Mouse (Mus musculus): ENCODE data around the gene Vmn2r34.
"Not testable (repeated sequence)": the region's sequence is repeated elsewhere in the genome, so short reads cannot be mapped to it uniquely, and the experiment has no call there.

Vmn2r34 gene

DNA sequence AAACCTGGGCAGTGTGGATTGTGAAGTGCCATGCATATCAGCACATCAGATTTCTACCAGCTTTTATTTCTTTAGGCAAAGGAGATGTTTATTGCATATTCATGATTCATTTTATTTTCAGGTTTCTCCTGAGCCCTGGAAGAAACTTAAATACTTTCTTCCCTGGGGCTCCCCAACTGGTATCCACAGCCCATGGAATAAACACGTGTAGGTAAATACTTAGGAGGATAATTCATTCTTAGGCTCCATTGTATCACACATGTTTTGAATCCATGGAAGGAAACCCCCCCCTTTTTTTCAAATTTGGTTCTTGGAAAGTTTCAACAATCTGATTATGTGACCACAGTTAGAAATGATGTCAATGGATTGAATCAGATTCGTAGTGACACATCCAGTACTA, at the start of gene Vmn2r34:
Gene Vmn2r34, minus strand, starts transcription at position 101 of the 400 bp plus-strand sequence.
- not testable (repeated sequence) for DNase-seq

DNA sequence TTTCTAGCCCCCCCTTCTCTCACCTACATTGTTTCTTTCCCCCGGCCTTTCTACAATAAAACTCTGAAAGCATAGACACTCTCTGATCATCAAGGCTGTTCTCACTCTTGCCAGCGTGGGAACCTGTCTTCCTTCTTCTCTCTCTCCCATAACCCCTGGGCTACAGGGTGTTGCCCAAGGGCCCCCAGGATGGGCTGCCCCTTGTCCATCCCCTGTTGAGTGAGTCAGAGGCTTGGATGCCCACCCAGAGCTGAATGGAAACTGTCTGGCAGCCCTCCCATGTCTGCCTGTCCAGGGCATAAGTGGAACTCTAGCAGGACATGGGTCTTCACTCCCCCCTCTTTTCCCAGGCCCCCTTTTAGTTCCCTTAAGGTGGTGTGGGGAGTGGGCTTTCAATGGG, 15.3 kb downstream of the Vmn2r34 start:
- not testable (repeated sequence) for DNase-seq

Data from right cerebral cortex, postnatal 4 days (tissue).